9 mouse cellular contexts compared by ENCODE assay signal in the genomic region with DNA sequence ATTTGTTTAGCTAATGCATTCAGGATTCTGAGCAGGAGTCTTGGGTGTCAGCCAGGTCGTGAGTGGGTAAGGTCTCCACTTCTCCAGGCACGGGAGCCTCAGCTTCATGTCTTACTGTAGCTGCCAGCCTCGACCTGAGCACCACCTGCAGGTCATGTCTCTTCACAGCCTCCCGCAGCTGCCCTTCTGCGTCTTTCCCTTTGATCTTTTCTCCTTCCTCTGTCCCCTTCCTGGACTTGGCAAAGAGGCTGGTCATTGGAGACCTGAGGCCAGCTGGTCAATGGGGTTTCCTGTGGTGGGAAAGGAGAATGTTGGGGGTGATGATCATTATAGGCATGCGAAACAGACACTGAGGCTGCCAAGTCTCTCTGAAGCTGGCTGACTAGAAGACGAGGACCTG. TPM values are rescaled to one million over a fixed set of nuclear protein-coding genes. Genes with fewer than 3 reads are reported as not detected.
DNase-seq lines count a peak whose midpoint lies in the region; ATAC-seq lines count a peak whose summit lies in the region.
"Had no signal": no experiment of that assay in that cellular context is flagged by ENCODE, and none has a peak within 500 bp of the region (broad histone marks: within the 10 kb centered on the region; RNA-seq: fewer than 3 reads in every experiment).

No protein-coding gene starts in this region.

- no peaks in the 10 kb centered on the region for H3K9me3 ChIP-seq in intestine, embryonic 14.5 days (ENCODE audit: control insufficient read depth, low read length)
- H3K9me3 ChIP-seq in intestine, embryonic 15.5 days, result no peaks in the 10 kb centered on the region
- H3K9me3 ChIP-seq: neural tube, embryonic 12.5 days had no signal

- 36% methylated on average over 7 of the region's 7 CpGs for WGBS in intestine, embryonic 14.5 days
- WGBS in intestine, embryonic 15.5 days, result 31% methylated on average over 7 of the region's 7 CpGs

- 0 out of 2 replicates have a peak, but pooled peaks cover 3% of the 10 kb centered on the region for H3K4me1 ChIP-seq in intestine, embryonic 14.5 days (replicated peaks; ENCODE audit: control insufficient read depth, insufficient read depth, low read length)
- H3K4me1 ChIP-seq in intestine, embryonic 15.5 days (replicated peaks), result 0 out of 2 replicates have a peak, but pooled peaks cover 8% of the 10 kb centered on the region
- H3K4me1 ChIP-seq: neural tube, embryonic 12.5 days had no signal

- no peak for ATAC-seq in intestine, embryonic 14.5 days (replicated peaks; ENCODE audit: low FRiP score, low TSS enrichment, low read depth)
- no peak for ATAC-seq in intestine, embryonic 15.5 days
- no peak for ATAC-seq in activated CD4-positive, CD25-positive, alpha-beta regulatory T cell, adult 4 months
- no peak for ATAC-seq in megakaryocyte progenitor cell, adult 5-6 weeks (replicated peaks; ENCODE audit: poor library complexity)

- no peak overlapping the region for H3K27ac ChIP-seq in intestine, embryonic 14.5 days (ENCODE audit: low read depth)
- H3K27ac ChIP-seq in intestine, embryonic 15.5 days, result no peak overlapping the region
- H3K27ac ChIP-seq: neural tube, embryonic 12.5 days had no signal

- no peak overlapping the region for H3K4me2 ChIP-seq in intestine, embryonic 14.5 days (ENCODE audit: low read length)
- no peak overlapping the region for H3K4me2 ChIP-seq in intestine, embryonic 15.5 days (replicated peaks)
- H3K4me2 ChIP-seq: neural tube, embryonic 12.5 days had no signal

- H3K27me3 ChIP-seq in intestine, embryonic 14.5 days (replicated peaks; ENCODE audit: control insufficient read depth, insufficient read depth, low read length), result no peaks in the 10 kb centered on the region
- H3K27me3 ChIP-seq in intestine, embryonic 15.5 days (replicated peaks), result no peaks in the 10 kb centered on the region
- H3K27me3 ChIP-seq: neural tube, embryonic 12.5 days had no signal

- no peak overlapping the region for H3K9ac ChIP-seq in intestine, embryonic 14.5 days (ENCODE audit: low read length)
- H3K9ac ChIP-seq in intestine, embryonic 15.5 days, result no peak overlapping the region
- H3K9ac ChIP-seq: neural tube, embryonic 12.5 days had no signal

- no peak overlapping the region for H3K4me3 ChIP-seq in intestine, embryonic 14.5 days (ENCODE audit: low read depth, low read length)
- no peak overlapping the region for H3K4me3 ChIP-seq in intestine, embryonic 15.5 days (replicated peaks)
- H3K4me3 ChIP-seq: neural tube, embryonic 12.5 days had no signal

- peaks cover 17% of the 10 kb centered on the region for H3K36me3 ChIP-seq in intestine, embryonic 14.5 days (ENCODE audit: control insufficient read depth, insufficient read depth, low read length)
- peaks cover 3% of the 10 kb centered on the region; the same call in 1 of the 2 replicates for H3K36me3 ChIP-seq in intestine, embryonic 15.5 days

- DNase-seq in intestine, embryonic 14.5 days (ENCODE audit: low spot score), result peak; percentile 53
- DNase-seq in B cell, adult 2 months, result peak; percentile 47 to 48
- peak; percentile 30 for DNase-seq in adrenal gland, postnatal 25 days
- peak; percentile 19 for DNase-seq in kidney, postnatal 14 days
- DNase-seq in layer of hippocampus, adult 8-10 months (ENCODE audit: low spot score in 2 of 2), result no peak

RNA-seq across cellular contexts. Expression of a gene that starts 55.1 kb away (rescaled TPM):
- polyA plus RNA-seq in intestine, embryonic 14.5 days (2014; fragmentation: Nextera tagmentation; extraction: Ambion mirVana), result 7.9 and 9.2 TPM in 2 replicates
- 10.0 and 10.3 TPM in 2 replicates for polyA plus RNA-seq in intestine, embryonic 15.5 days (2015; fragmentation: Nextera tagmentation; extraction: Ambion mirVana)
- total RNA-seq in adrenal gland, postnatal 25 days (2021), result 42.4 and 44.3 TPM in 2 replicates
- polyA plus RNA-seq in activated CD4-positive, CD25-positive, alpha-beta regulatory T cell, adult 4 months (2017; shearing (Covaris generic)), result 10 to 100 TPM; 19.7 to 30.4 TPM
- total RNA-seq in layer of hippocampus, adult 8-10 months (2022), result 1 to 10 TPM; 2.6 to 4.2 (median 3.3) TPM
- 4.7 and 5.5 TPM in 2 replicates for total RNA-seq in megakaryocyte progenitor cell, adult 5-6 weeks (2015)
- 4.0 and 5.0 TPM in 2 replicates for total RNA-seq in megakaryocyte progenitor cell, adult 5-6 weeks (2017)

Comparison
In these comparisons a context has a peak if more than half of its experiments do, and no peak if none do; other contexts are left out.
1. DNase-seq: peak in intestine, embryonic 14.5 days (single experiment), B cell, adult 2 months (2 of 2), adrenal gland, postnatal 25 days (single experiment) and kidney, postnatal 14 days (single experiment); none in layer of hippocampus, adult 8-10 months (0 of 2).